Mouse (Mus musculus) kidney, postnatal 4 days (tissue): Measurements from ENCODE around the gene Capn7.

Source experiments
- DNase-seq, 2 experiments: peaks; one replicate each; pipeline ENCODE4 v3.0.0; 2021; ENCODE audit warnings: mixed read lengths in 2 of 2

The Capn7 gene

GRCm38 (mm10) chr14:31397353-31397752 is 60.9 kb downstream of the Capn7 start:
- DNase-seq = no peak

GRCm38 (mm10) chr14:31397791-31398595 is 61.6 kb downstream of the Capn7 start:
- DNase-seq = peak; percentile 63 to 80

- DNase-seq = no peak
Measured at GRCm38 (mm10) chr14:31398819-31399218, 62.4 kb downstream of the Capn7 start.

- DNase-seq = no peak
Measured at GRCm38 (mm10) chr14:31399271-31399670, 62.8 kb downstream of the Capn7 start.

- no peak for DNase-seq
Measured at GRCm38 (mm10) chr14:31400246-31400645, 63.8 kb downstream of the Capn7 start.

GRCm38 (mm10) chr14:31400896-31401295 is 64.5 kb downstream of the Capn7 start:
- DNase-seq = no peak

GRCm38 (mm10) chr14:31401918-31402427 is 65.5 kb downstream of the Capn7 start:
- no peak for DNase-seq

GRCm38 (mm10) chr14:31402693-31403092 is 66.3 kb downstream of the Capn7 start:
- no peak for DNase-seq

- DNase-seq = no peak
Measured at GRCm38 (mm10) chr14:31403556-31403955, 67.1 kb downstream of the Capn7 start.

- no peak for DNase-seq
Measured at GRCm38 (mm10) chr14:31403995-31404394, 67.6 kb downstream of the Capn7 start.

GRCm38 (mm10) chr14:31404663-31405062 is 68.2 kb downstream of the Capn7 start:
- DNase-seq = no peak

GRCm38 (mm10) chr14:31405652-31406051 is 69.2 kb downstream of the Capn7 start:
- no peak for DNase-seq

GRCm38 (mm10) chr14:31406154-31406810 is 69.8 kb downstream of the Capn7 start:
- DNase-seq = no peak

- DNase-seq = peak; percentile 65 to 77
Measured at GRCm38 (mm10) chr14:31407208-31407607, 70.8 kb downstream of the Capn7 start.

- no peak for DNase-seq
Measured at GRCm38 (mm10) chr14:31407911-31408604, 71.6 kb downstream of the Capn7 start.

GRCm38 (mm10) chr14:31408666-31409065 is 72.2 kb downstream of the Capn7 start:
- DNase-seq = no peak

- no peak for DNase-seq
Measured at GRCm38 (mm10) chr14:31410123-31410724, 73.8 kb downstream of the Capn7 start.

- DNase-seq = no peak
Measured at GRCm38 (mm10) chr14:31410737-31411136, 74.3 kb downstream of the Capn7 start.

- DNase-seq = no peak
Measured at GRCm38 (mm10) chr14:31412651-31413056, 76.2 kb downstream of the Capn7 start.

- no peak for DNase-seq
Measured at GRCm38 (mm10) chr14:31413475-31414086, 77.1 kb downstream of the Capn7 start.

- DNase-seq = no peak
Measured at GRCm38 (mm10) chr14:31414235-31414966, 78.0 kb downstream of the Capn7 start.

- no peak for DNase-seq
Measured at GRCm38 (mm10) chr14:31414967-31415376, 78.5 kb downstream of the Capn7 start.
